Mouse (Mus musculus) fibroblast of lung, adult 2 months (primary cell): Measurements from ENCODE around the gene Gm8024.
"Not testable (repeated sequence)": the region's sequence is repeated elsewhere in the genome, so short reads cannot be mapped to it uniquely, and the experiment has no call there.

ENCODE experiments used
- DNase-seq: peaks from one replicate; pipeline ENCODE4 v3.0.0-alpha.2; 2011; ENCODE audit warnings: low read depth

Gene Gm8024

GRCm38 (mm10) chr14:42524182-42524581 is at the start of gene Gm8024:
Gm8024 (minus strand) TSS chr14:42524282.
- not testable (repeated sequence) for DNase-seq

- DNase-seq: not testable (repeated sequence)
These were observed 19.2 kb upstream of the Gm8024 start for GRCm38 (mm10) chr14:42543170-42543701.

GRCm38 (mm10) chr14:42542316-42543169 is 18.5 kb upstream of the Gm8024 start:
- not testable (repeated sequence) for DNase-seq

- not testable (repeated sequence) for DNase-seq
These were observed 21.8 kb downstream of the Gm8024 start, which contains the start of gene Gm8020 for GRCm38 (mm10) chr14:42502249-42502648. Gm8020 (minus strand) TSS chr14:42502349.
